Mouse (Mus musculus): ENCODE measurements at regions not wholly inside any gene's neighbourhood (a gene's known extent, or its start where the extent isn't known, plus 50 kb on each side); places are given as distances from the start of the nearest gene placed in this dataset.

DNA sequence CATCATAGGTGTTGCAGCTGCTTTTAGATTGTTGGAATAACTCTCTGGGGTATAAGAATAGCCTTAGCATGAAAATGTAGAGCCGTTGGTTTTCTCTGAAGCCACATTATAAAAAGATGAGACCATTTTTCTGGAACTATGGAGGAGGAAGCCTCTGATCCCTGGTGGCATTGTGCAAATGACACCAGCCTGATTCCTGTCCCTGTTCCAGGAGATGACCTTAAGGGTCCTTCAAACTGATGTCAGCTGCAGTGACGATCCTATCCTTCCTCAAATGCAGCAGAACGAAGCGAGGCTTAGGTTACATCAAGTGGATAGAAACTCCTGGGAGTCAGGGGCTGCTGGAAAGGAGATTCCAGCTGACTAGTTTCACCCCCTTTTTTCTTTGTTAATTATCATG lies 59.0 kb upstream of the Frmd6 start:
- peak; percentile 30 to 39 for DNase-seq

DNA sequence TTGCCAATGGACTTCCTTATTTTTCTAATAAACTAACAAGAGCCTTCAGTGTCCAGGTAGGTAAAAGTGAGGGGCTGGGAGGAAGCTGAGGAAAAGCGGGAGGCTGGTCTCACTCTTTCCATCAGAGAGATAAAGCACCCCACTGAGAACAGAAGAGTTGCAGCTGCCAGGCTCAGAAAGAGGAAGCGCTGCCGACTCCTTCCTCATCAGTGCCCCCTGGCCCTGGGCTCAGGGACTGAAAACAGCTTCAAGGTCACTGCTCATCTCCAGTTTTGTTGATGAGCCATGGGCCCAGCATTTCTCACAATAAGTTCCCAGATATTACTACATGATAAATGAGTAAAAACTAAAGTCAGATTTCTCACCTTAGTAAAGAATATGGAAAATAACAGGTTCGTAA lies 57.4 kb upstream of the Frmd6 start:
- peak in 1 of 2 experiments; percentile 34 for DNase-seq

DNA sequence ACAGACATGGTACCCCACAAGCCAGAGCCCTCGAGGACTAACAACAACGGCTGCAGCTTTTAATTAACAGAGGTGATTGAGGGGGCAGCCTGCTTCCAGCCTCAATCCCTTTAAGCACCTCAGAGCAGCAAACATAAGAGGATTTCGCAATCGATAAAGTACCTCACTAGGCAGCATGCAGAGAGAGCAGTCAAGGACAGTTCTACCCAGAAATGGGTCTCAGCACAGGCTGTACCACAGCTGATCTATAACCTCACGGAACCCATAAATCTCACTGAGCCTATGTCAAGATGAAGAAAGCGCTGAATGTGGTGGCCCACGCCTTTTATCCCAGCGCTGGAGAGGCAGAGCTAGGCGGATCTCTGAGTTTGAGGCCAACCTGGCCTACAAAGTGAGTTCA lies 56.6 kb upstream of the Frmd6 start:
- DNase-seq, result peak; percentile 42 to 48

DNA sequence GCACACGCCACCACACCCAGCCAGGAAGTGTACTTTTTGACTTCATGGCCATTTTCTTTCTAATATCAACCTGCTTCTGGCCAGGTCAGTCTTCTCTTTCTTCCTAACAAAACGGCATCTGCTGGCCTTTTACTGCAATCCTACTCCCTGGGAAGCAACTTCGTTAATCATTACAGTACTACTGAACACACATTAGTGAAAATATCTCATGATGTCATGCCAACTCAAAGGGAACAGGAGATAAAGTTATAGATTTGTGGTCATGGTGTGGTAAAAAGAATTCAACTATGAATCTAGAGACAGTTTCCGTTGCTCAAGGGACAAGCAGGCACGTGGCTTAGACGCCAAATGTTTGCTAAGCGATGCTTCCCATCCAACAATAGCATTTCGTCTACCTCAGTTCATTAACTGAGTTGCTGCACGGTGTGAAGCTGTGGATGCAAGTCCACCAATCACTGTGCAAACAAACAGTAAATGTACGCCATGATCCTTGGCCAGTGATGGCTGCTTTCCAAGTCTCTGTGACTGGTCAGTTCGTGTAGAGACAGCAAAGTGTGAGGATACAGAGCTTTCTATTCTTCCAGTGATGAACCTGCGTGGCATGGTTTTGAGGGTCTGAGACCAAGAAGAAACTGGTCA lies 55.7 kb upstream of the Frmd6 start:
- no peak for DNase-seq

DNA sequence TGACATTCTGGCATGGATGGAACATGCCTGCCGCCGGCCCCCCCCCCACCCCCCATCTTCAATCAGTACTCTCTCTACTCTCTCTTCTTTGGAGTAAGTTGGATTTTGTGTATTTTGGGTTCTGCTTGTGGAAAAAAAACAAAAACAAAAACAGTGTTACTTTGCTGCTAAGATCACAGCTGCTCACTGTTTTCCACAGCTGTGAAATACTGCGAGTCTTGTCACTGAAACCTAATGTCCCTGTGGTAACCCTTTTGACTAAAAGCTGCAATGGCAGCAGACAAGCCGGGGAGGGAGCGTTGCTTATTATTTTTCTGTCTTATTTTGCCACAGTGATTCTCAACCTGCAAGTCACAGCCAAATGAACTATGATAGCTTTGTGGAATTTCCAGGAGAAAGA lies 51.3 kb upstream of the Frmd6 start:
- DNase-seq, result no peak

DNA sequence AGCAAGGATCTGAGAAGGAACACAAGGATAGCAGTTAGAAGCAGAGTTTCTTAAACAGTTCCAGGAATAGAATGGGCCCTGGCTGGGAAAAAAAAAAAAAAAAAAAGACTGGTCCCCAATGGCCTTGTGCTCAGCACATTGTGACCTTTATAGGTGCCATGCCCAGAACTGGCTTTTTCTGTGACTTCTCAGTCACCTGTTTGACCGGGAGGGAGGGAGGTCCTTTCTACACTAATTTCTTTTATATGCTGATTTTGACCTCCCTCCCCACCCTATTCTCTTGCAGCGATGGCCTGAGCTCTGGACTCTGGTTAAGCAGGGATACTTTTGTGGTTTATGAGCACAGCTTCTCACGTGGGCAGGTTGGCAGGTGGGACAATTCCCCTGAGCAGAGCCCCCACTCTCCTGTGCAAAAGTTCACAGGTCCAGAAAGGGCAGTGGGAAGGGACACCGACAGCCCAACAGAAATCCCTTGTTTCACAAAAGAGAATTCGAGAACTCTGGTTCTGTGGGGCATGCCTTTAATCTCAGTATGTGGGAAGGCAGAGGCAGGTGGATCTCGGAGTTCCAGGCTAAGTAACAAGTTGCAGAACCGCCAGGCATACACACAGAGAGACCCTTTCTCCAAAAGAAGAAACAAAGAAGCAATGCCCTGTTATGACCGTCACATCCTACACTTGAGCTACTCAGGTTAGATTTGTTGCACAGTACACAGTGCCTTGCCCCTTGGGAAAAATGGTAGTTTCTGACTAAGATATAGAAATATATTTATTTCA lies 50.3 kb upstream of the Frmd6 start:
- DNase-seq, result no peak
